Mouse (Mus musculus) right cerebral cortex, adult 2 months (tissue): ENCODE data around the gene Scamp1.

Experiments
- DNase-seq, 2 experiments: peaks; one replicate each; pipeline ENCODE4 v3.0.0; 2021 to 2022; ENCODE audit warnings: low spot score in 2 of 2

The Scamp1 gene

DNA sequence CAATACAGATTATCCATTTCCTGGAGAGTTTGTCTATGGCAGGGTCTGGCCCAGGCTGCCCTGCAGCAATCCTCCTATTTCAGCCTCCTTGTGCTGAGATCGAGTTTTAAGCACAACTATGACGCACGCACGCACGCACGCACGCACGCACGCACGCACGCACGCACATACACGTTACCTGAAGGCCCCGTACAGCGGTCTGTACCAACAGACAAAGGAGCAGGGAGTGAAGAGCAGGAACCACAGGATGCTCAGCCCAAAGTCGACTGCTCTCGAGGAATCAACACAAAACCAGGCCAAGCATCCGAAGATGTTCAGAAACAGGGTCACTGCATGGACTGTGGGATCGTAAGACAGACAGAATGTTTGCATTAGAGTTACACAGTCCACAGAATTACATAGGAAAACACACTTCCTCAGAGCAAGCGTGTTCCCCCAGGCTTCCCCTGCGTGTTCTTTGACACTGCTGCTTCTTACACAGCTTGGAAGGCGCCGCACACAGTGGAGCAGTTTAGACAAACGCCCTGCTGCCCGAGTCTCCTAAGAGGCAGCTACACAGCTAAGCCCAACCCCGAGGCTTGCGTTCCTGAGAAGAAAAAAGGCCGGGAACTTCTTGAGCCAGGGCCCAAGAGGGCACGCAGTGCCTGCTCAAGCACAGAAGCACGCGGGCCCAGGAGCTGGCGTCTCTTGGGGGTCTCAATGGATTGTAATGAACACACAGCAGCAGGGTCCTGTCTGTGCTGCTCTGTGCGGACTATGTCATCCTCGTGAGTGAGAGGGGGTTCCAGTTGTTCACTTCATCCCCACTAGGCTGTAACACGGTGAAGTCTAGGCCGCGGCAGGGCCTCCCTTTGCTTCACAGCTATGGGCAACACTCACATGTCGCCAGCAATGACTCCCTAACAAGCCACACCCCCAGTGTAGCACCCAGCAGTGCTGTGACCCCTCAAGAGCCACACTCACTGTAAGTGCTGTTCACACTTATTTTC is 60.6 kb downstream of the Scamp1 start:
- DNase-seq, result no peak

DNA sequence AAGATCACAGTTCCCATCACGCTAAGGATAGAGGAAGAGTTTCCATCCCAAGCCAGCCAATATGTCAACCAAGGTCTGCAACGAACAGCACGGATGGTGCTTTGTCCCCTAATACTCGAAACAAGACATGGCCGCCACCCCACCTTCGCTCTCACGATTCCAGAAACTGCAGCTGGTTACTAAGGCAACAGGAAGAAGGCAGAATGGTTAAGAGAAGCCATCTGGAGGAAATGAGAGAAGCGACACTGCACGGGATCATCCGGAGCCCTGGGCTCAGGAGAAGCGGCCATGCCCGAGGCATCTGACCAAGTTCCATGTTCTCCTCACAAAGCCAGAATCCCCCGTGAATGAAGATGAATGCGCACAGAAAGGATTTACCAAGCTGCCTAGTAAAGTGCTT is 62.0 kb downstream of the Scamp1 start:
- DNase-seq, result peak; percentile 33 to 41

DNA sequence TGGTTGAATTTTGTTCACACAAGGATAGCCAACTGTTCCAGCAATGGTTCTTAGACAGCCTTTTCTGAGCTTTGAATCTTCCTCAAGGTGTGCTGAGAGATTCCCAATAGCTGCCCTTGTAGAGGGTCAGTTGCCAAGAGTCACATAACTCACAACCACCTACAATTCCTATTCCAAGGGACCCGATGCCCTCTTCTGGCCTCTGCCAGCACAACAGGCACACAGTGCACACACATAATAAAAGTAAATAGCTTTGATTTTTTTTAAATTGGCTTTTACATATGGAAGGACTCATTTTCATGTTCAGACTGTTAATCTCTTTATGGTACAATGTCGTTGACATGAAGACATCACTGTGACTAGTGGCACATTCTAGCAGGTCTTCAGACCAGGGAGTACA is 72.9 kb downstream of the Scamp1 start:
- DNase-seq, result no peak

DNA sequence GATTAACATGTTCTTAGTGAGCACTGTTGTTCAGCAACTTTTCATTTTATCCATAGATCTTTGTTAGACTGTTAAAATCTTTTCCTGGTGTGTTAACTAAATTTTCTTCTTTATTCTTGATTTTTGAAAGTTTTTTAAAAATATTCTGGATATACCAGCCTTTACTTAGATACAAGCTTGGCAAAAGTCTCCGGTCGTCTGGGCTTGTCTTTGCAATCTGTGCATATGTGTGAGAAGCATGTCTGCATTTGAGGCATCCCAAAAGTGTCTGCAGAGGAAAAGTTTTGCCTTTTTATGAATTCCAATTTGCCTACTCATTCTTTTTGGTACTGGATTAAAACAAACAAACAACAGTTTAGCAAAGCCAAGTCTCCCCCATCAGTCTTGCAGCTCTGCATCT is 73.5 kb downstream of the Scamp1 start:
- no peak for DNase-seq

DNA sequence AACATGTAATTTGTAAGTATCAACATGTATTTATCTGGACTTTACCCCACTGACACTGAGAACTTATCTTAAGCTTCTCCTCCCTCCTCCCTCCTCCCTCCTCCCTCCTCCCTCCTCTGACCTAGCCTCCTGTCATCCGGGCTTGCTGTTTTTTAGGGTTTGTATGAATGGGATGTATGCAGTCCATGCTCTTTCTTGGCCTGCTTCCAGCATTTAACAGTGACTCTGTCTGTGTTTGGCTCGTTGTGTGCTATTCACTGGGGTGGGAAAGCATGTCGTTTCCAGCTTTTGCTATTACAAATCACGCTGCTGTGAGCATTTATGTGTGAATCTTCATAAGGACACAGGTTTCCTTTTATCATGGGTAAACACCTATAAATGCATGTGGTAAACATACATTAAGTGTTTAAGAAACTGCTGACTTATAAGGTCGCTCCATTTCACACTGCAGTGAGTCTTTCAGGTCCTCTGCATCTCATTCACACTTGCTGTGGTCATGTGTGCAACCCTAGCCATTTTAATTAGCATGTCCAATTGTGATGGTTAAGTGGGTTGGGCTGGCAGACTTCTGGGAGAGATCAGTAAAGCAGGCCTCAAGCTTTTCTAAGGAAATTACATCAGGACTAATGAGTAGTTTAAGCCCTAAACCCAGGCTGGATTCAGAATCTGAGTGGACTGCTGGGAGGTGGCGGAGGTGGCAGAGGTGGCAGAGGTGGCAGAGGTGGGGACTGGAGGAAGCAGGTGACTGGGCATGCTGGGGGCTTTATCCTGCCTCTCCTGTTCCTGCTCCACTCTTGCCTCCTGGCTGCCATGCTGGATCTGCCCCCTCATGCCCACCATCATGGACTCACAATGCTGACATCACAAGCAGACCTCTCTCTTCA is 74.2 kb downstream of the Scamp1 start:
- no peak for DNase-seq

DNA sequence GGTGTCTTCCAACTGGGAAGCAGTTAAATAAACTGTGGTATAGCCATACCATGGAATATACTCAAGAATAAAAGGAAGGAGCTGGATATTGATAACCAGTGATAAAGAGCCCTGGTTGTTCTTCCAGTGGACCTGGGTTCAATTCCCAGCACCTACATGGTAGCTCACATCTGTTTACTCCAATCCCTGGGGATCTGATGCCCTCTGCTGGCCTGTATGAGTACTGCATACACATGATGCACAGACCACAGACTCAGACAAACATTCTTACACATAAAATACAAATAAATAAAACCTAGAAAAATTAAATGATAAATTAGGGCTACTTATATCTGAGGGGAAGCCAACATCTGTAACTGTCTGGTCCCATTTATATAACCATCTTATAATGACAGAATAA is 76.8 kb downstream of the Scamp1 start:
- no peak for DNase-seq

DNA sequence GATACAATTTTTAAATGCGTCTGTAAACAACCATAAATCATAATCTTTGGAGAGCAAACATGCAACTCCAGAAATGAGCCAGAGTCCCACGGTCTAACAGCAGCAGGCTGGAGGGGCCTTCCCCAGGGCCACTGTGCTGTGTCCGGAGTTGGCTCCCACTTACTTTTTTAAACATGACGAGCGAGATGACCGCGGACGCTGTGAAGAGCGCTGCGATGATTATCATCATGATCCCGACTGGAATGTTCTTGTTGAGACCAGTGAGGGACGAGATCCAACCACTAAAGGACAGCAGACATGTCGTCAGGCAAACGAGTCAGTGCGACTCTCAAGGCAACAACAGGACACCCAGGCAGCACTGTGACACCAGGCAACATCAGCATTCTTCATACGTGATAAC is 77.7 kb downstream of the Scamp1 start:
- DNase-seq, result no peak

DNA sequence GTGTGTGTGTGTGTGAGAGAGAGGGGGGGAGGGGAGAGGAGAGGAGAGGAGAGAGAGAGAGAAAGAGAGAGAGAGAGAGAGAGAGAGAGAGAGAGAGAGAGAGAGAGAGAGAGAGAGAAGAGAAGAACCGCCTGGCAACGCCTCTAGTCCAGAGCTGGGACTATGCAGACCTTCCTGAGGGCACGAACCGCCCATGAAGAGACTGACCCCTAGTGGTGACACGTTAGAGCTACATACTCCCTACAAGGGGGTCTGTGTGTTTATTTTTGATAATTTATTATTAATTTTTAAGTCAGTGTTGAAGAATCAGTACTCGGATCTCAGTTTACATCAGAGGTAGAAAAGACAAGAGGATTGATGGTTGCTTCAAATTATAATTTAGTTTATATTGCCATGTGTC is 80.4 kb downstream of the Scamp1 start:
- no peak for DNase-seq

DNA sequence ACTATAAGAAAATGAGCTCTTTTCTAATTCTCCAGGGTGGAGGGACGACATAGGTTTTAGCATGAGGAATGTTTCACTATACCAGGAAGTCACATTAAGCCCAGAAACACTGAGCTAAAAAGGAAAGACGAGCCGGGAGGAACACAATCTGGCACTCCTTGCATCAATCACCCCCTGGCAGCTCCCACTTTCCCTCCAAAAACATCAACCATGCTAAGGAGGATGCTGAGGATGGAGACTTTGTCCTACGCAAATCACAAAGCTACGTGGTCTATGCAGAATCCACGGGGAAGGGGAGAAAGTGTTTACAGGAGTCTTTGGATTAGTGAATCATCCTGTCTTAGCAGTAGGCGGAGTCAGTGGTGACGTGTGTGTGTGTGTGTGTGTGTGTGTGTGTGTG is 85.8 kb downstream of the Scamp1 start:
- no peak for DNase-seq

DNA sequence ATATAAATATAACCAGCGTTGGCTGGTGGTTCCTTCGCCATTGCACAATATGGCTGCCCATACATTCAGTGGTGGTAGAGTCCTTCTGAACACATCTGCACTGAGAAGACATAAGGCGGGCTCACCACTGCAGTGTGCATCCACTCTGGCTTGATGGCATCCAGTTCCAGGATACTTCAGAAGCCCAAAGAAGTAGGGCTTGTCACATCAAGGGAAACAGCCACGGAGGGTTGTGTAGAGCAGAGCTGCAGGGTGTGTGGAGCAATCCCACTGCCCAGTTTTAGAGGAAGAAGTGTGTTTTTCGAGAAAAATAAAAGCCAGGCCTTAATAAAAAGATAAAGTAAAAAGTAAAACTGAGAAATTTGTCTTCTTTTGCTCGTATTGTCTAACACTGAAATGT is 87.0 kb downstream of the Scamp1 start:
- no peak for DNase-seq

DNA sequence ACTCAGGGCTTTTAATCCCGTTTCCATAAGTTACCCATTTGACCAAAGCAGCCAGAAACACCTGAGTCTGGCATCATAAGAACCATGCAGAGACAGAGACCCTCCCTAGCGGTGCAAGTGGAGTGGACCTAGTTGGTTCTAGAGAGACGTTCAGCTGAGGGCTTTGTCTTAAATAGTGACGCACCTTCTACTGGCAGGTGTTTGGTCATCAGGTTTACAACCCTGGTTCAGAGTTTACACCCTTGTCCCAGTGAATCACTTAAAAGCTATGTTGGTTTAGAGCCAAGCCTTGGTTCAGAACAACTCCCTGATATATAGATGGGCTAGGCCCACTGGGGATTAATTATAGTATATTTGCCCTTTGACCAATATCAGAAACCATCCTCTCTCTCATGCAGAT is 92.4 kb downstream of the Scamp1 start:
- no peak for DNase-seq

DNA sequence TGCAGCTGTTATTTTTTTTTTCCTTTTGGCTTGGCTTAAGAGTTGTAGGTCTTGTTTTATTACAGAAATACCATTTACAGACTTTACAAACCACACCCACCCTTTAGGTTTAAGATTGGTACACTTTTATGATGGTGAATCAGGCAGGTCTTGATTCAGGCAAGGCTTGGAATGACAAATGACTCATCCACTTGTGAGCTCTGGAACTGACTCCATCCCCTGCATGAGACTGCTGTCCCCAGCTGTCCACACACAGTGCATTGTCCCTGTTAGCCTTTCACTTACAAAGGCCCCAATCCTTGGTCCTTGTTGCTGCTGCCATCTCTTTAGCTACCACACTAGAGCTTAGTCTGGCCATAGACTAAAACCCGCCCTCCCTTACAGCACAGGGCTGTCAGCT is 95.3 kb downstream of the Scamp1 start:
- no peak for DNase-seq

DNA sequence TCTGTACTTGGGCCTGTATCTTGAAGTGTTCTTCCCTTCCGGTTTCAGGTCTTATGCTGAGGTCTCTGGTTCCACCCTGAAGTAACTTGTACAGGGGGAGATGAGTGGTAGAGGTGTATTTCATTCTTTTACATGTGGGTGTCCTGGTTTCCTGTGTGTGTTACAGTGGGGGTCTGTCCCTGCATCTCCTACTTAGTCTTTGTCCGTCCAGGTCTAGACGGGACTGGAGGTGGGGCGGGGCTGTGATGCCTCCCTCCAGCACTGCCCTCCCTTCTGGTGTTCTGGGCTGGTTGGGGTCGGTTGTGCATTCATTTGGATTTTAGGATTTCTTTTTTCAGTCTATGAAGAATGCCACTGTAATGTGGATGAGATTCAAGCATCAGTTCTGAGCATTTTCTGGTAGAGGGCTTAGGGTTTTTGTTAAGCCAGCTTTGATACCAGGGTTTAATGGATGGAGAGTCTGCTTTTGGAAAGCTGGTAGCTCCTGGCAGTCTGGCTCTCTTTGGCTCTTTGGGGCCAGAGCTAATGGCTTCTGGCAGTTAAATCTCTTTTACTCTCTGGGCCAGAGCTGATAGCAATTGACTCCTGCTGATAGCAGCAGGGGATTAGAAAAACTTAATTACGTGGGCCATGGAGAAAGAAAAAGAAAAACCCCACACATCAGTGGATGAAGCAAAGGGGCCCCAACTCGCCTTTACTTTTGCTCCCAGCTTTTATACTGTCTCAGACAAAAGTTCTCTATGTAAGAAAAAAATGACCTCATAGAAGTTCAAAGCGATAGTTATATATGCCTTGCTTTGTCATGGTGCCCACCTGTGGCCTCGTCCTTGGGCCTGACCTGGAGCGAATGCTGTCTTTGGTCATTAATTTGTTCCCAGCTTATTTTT is 97.2 kb downstream of the Scamp1 start:
- no peak for DNase-seq

DNA sequence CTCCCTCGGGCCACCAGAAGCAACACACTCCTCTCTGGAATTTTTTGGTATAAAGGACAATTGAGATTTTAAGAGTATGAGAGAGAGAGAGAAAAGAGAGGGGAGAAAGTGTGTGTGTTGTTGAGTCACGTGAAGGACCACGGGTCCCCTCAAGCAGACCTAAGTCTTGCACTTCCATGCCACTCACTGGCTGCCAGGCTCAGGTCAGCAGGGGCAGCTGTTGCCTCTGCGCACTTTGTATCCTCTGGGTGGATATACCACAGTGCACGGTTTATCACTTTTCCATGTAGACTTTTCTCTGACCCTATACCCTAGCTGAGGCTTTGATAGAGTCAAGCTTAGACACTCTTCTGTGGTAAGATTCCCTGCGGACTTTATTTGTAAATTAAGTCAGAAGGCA is 100.0 kb downstream of the Scamp1 start:
- no peak for DNase-seq

DNA sequence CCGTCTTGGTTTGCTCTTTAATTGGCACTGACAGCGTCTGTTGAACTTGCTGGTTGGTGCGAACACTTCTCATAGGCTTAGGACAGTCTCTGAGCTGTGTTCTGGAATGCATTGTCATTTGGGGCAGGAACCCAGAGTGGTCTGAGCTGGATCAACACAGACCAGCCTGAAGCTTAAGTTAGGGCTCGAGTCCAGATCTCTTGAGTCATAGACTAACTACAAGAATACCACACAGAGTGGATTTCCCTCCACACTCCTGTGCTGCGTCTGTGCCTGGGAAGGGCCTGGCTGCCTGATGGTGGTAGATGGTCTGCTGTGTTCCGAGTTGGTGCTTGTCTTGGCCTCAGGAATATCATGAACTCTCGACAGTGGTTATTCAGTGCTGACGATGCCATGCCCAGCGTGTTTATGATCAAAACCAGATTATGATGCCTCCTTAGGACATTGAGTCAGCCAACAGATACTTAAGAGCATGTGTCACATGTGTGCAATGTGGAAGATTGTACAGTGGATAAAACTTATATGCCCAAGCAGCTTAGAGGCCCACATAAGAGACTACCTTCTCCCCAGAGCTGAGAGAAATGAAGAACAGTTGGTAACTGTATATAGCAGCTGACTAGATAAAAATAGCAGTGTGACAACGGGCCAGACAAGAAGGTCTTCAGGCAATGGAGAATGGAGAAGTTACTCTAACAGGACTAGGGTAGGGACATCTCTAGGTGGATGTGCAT is 100.8 kb downstream of the Scamp1 start:
- DNase-seq, result no peak

DNA sequence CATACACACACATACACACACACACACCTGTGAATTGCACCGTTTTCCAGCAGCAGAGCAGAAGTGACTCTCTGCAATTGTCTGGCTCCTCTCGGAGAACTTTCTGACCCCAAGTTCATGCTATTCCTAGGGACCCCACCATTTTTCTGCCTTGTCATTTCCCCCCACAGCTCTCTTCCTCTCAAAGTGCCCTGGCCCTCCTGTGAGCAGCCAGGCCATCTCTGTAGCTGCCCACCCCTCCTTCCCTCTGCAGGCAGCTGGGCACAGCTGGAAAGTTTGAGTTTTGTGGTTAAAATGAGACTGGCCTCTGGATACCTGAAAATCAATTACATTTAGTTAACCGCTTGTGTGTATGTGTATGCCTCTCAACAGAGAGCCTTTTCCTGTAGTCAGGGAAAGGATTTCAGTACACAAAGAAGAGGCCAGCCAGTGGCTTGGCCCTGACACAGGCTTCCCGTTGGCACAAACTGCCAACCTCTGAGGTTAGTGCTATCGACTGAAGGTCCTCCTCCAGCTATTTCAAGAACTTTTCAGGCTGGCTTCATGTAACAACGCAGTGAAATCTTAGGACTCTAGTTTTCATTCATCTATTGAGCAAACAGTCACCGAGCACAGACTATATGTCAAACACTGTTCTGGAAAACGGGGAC is 102.2 kb downstream of the Scamp1 start:
- DNase-seq, result no peak

DNA sequence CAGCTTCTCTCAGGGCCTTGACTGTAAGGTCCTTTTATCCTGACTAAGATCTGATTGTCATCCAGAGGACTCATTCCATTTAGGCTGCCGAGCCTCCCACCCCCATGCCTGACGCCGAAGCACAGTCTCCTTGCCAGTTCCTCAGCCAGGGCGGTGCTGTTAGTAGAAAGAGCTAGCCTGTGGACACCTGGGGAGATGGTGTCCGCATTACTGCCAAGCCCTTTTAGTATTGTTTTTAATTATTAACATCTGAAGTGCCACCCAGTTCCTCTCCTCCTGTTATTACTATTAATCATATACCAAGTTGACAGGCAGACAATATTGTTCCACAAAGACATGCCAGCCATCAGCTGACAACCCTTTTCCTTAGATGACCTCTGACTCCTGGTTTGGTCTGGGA is 103.6 kb downstream of the Scamp1 start:
- DNase-seq, result no peak

DNA sequence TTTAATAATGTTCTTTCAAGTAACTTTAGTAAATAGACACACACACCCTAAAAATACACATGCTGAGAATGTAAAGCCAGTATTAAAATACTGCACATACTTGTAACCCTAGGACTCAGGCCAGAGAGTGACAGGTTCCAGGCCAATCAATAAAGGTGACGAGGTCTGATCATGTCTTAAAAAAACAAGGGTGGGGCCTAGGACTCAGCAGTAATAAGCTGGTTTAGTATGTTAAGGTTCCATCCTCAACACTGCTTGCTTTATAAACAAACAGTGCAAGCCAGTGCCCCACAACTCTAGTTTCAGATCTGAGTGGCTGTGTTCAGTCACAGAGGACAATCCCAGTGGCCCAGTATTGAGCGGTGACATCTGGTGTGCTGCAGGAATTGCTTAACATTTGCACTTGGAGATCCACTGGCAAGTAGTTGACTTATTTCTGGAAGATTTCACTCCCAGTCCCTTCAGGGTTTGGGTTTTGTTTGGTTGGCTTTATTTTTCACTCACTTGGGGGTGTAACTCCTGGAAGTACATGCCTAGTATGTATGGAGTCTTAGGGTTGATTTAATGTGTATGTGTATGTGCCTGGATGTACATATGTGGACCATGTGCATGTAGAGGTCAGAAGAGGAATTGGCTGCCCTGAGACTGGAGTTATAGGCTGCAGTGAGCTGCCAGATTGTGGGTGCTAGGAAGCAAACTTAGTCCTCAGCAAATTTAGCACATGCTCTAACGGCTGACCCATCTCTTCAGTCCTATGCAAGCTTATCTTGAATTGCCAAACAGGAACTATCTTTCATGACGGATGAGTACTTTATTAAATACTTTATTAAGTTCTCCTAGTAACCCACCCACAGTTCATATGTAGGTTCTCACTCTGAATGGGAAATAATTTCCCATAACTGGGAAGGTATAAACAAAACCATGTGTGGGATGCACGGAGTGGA is 104.9 kb downstream of the Scamp1 start:
- no peak for DNase-seq

DNA sequence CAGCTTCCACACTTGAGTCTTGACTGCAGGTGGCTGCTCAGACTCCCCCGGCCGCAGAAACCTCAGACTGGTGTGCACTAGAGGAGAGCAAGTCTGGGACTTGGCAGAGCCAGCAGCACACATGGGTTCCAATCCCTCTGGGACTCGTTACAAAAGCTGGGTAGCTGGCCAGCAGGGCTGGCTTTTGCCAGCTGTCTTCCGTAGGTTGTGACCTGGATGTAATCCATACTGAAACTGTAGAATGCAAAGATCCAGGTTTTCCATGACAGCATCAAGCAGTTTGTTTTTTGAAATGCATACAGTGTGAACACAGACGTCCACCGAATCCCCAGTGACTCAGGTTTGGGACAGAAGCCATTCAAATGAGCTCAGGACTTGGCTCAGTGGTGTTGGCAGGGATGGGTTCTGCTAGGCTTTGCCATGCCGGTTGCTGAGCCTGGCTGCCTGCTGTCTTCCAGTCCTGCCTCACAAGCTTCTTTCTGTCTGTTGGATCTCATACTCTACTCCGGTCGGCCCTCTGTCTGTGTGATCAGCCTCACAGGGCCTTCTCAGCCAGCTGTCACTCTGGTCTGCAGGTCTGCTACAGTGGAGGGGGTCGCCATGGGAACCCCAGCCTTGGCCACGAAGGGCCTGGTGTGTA is 107.1 kb downstream of the Scamp1 start:
- peak; percentile 57 to 74 for DNase-seq
